Mouse (Mus musculus) gastrocnemius, adult 18-20 months (tissue): Measurements from ENCODE around the gene Zbtb25. TPM values are rescaled to one million over a fixed set of nuclear protein-coding genes. Genes with fewer than 3 reads are reported as not detected.
A peak's percentile ranks its signal among the peaks of the same experiment; 100 is the strongest.

Experiments used
- DNase-seq: peaks from one replicate; pipeline ENCODE4 v3.0.0; 2021; ENCODE audit warnings: low spot score
- total RNA-seq, 2 experiments: library from RNA; stranded (reverse); gene quantifications; 2 replicates each; pipeline ENCODE4 v1.2.3; 2021

The Zbtb25 gene
- total RNA-seq, 2 experiments from 2014 or later = 5.8 to 8.5 TPM

DNA sequence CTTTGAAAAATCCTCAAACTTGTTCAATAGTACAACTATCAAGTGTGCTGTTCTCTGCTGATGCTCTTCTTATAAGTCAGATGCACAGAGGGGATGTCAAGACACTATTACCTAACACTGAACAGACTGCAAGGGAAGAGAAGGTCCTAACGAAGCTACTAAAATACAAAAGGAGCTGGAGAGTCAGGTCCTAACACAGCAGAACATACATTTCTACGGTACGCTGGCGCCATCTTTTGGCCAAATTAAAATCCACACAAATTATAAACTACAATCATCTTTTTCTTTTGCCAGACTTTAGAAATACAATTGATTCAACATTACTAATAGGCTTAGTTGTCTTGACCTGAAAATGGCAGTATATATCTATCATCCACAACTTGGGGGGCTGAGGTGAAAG lies 28.3 kb downstream of the Zbtb25 start:
- peak; percentile 57 for DNase-seq

DNA sequence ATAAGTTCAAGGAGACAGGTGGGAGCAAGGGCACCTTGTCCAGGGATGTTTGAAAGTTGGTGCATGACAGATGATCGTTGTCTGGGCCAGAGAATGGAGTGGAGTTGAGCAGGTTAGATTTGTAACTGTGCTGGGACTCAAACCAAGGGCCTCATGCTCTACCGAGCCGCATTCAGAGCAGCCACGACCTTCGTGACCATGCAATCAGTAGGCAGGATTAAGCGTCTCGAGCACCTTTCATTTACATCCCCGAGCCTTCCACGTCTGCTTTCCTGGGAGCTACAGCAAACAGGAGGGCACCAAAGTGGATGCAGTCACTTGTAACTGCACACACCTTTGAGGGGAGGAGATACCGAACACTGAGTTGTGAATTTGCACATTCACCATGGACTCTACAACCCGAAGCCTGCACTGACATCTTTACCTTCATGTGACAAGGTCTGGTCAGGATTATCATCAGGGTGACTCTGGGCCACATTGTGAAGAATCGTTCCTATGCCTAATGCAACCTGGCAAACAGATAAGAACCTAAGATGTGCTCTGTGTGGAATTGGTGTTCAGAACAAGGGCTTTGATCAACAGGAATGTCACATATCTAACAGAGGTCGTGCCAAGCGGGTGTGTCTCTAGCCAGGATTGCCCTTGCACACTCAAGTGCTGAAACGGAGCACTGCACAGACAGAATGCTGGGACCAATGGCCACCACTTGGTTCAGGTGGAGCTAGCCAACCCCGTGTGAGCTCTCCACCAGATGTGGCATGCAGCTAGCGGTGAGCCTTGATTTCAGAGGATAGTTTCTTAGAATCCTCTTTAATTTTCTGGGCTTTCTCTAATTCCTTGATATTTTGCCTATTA lies 33.1 kb downstream of the Zbtb25 start:
- DNase-seq = no peak

DNA sequence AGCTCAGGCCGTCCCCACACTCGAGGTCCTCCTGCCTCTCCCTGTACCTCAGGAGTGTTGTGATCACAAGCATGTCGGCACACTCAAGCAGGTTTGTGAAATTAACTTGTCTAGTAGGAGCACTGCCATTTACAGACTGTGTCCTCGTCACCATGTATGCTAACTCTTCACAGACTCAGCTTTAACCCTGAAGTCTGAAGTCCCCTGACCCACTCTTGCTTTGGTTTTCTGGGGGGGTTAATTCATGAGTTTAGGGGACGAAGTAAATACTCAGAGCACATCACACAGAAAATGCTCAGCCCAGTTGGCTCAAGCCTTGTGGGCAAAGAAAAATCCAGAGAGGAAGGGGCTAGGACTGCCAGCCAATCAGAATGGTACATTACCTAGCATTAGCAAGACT lies 33.8 kb downstream of the Zbtb25 start:
- no peak for DNase-seq

DNA sequence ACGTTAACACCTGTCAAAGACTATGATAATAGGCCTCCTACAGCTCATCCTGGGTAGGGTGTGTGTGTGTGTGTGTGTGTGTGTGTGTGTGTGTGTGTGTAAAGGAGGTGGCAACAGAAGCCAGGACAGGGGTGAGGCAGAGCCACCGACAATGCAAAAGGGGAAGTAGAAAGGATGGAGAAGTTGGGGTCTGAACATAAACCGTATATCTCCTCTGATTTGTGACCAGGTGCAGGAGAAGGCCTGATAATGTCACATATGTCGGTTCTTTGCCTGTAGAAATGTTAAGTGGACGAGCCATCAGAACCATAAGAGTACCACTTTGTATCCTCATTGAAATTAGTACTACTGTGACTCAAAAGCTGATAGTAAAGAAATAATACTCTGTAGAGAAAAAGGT lies 35.7 kb downstream of the Zbtb25 start:
- no peak for DNase-seq

DNA sequence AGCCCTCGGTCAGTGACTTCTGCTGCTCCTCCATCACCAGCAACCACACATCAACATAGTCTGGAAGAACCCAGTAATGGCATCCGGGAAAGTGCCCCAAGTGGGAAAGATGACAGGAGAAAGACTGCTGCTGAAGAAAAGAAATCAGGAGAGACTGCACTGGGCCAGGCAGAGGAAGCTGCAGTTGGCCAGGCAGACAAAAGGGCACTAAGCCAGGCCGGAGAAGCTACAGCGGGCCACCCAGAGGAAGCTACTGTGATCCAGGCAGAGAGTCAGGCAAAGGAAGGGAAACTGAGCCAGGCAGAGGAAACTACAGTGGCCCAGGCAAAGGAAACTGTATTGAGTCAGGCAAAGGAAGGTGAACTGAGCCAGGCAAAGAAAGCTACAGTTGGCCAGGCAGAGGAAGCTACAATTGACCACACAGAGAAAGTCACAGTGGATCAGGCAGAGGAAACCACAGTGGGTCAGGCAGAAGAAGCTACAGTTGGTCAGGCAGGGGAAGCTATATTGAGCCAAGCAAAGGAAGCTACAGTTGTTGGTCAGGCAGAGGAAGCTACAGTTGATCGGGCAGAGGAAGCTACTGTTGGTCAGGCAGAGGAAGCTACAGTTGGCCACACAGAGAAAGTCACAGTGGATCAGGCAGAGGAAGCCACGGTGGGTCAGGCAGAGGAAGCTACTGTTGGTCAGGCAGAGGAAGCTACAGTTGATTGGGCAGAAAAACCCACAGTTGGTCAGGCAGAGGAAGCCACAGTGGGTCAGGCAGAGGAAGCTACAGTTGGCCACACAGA lies 40.6 kb downstream of the Zbtb25 start:
- DNase-seq = no peak

DNA sequence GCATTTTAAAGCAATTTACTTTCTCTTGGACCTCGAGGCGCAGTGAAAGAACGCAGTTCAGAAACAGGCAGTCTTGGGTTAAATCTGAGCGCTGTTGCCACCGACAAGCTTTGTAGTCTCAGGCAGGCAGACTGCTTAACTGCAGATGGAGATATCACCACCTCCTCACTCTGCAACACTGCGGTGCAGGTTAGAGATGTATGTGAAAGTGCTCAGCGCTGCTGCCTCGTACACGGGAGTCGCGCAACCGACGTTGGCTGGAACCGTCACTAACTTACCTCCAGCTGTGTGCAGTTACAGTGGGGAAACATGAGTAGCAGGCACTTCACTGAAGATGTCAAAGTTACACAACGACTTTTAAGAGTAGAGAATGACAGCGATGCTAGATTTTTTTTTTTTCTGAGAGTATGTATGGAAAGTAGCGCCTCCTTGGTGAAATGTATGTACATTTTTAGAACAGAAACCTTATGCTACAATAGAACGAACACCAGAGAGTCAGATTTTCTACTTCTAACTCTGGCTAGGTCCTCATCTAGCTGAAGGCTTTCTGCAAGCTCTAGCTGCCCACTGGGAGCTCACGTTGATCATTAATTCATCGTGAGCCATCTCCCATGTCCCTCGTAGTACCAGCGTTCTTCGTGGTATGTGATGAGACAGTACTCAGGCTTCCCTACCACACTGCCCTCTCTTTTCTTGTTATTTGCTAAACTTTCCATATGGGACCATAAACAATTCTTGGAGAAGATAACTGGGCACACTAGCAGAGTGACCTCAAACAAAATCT lies 42.8 kb downstream of the Zbtb25 start:
- no peak for DNase-seq

DNA sequence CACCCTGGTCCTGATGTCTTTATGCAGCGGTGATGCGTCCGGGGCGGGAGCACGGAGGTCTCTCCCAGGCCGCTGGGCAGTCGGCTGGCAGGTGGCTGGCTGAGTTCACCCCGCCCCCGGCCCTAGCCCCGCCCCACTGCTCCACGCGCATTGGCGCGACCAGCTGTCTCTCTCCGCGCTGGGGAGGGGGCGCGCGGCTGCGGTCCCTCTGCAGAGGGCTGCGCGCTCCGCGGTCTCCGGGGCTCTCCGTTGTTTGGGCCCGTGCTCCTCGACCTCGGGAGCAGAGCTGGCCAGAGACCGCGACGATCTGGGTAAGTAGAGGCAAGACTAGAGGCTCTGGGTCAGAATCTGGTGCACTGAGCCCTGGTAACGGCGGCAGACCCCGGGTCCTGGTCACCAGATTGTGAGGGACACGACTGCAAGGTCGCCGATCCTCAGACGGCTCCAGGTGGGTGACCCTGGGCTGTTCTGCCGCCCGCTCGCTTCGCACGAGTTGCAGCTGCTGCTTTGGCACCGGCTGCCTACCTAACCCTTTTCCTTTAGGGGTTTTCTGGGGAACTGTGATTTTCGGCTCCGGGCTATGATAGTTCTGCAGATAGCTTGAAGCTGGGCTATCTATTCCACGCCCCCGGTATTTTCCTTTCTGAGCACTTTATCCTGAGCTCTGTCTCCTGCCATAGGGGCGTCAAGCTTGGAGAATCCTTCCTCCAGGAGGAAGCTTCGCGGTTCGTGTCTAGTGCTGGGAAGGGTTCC lies 44.5 kb downstream of the Zbtb25 start, which contains the start of gene Akap5:
Akap5 (plus strand) TSS at position 213 of the 753 bp plus-strand sequence.
- peak; percentile 15 for DNase-seq

DNA sequence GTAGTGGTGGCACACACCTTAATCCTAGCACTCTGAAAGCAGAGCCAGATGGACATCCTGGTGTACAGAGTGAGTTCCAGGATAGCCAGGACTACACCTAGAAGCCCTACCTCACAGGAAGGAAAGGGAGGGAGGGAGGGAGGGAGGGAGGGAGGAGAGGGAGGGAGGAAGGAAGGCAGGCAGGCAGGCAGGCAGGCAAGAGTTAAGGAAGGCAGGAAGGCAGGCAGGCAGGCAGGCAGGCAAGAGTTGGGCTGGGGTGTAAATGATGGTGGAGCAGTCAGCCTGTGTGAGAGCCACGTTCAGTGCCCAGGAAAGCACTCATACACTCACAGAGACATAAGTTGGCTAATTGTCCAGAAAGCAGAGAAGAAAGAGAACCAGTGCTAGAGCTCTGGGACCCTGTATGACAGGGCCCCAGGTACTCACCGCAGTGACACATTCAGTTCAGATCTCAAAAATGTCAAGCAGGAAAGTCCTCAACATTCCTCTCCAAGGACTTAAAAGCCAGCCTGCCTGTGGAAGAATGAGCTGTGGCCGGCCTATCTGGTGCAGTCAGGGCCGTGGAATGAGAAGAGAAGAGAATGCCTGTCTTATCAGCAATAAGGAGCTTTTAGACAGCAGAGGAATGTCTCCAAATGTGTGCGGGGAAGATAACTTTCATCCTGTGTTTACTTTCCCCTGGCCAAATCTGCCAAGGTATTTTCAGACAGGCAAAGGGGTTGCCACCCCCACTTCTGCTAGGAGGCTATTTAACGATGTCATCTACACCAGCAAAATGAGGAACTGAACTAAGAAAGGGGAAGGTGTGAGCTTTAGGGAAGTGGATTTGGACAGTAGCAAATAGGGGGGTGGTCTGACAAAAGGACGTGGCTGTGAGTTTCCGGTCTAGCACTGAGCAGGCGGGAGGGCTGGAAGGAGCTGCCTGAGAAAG lies 50.9 kb downstream of the Zbtb25 start:
- no peak for DNase-seq

DNA sequence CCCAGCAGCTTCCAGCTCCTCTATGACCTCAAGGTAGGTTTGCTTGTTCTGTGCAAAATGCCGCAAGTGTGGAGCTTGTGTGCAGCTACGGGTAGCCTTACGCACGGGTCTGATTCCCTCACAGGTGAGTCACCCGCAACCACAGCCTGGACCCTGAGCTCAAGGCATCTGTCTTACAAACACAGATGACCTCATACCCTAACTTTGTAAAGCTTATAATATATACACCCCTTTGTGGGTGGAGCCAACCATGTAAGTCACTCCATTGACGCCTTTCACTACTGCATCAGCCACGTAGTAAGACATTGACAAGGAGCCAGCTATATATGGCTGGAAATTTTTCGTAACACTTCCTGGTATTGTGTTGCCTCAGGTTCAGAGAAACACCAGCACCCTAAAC lies 57.5 kb downstream of the Zbtb25 start:
- no peak for DNase-seq

DNA sequence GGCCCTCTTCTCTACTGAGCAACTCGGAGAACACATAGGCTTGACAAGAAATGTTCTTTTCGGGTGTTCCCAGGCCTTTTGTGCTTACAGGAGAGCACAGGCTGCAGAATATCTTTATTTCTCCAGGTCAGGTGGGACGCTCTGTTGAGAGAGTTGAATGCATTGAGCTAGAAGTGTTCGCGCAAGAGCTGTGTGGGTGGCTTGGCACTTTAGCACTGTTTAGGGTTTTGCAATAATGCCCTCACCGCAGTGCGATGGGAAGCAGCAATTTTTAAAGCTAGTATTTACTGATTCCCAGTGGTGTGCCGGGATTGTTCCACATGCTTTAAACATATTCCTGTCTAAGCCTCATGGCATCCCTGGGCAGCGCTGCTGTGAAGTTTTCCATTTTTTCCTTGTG lies 58.2 kb downstream of the Zbtb25 start:
- DNase-seq = no peak

DNA sequence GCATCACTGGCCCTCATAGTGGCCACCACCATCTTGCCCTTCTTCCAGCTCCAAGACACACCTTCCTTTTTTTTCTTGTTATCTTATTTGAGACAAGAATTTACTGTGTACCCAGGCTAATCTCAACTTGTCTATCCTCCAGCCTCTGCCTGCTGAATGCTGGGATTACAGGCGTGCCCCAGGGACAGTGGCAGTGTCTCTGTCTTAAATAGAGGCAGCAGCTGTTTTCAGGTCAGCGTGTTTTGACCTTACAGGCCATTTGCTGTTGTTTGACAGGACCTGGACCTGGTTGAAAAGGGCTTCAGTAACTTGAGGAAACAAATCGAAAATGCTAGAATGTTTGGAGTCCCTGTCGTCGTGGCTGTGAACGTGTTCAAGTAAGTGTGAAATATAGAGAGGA lies 58.8 kb downstream of the Zbtb25 start:
- DNase-seq = no peak

DNA sequence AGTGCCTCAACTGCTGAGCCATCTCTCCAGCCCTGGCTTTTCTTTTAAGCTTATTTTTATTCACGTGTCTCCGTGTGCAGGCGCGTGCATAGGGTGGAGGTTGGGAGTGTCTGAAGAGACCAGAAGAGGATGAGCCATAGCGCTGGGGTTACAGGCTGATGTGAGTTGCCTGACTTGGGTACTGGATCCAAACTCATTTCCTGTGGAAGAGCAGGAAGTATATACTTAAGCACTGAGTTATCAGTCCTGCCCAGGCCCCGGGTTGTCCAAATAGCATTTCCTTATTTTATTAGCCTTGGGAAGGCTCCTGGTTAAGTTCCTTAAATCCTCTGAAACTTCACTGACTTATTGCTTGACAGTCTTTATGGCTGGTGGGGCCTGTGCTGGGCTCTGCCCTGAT lies 59.4 kb downstream of the Zbtb25 start:
- DNase-seq = no peak

DNA sequence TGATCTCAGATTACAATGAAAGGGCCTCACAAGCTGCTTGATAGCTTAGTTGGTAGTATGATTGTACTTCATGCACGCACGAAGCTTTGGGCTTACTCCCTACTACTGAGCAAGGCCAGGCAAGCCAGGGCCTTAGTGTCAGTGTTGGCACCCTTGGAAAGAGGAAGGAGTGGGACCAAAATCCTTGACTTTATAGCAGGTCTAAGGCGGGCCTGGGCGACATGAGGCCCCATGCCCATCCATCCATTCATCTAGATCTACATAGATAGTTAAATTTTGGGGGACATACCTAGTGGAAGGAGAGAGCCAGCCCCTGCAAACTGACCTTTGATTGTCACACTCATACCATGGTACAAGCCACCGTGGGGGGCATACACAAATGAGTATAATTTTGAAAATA lies 61.0 kb downstream of the Zbtb25 start:
- no peak for DNase-seq

DNA sequence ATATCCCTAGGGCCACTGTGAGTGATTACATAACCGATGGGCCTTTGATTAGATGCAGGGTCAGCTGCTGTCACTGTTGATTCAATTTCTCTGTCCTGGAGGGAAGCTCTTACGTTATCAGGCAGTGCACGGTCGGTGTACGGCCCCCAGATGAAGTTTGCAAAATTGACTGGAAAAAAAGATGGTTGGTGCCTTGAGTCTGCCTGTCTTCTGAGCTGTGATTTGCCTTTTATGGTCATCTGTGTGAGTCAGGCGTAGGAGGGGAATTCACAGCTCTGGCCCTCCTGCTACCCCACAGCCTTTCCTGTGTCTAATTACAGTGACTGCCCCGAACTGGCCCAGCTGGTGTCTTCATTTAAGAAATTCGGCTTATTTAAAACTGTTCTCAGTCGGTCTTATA lies 61.4 kb downstream of the Zbtb25 start:
- DNase-seq = no peak

DNA sequence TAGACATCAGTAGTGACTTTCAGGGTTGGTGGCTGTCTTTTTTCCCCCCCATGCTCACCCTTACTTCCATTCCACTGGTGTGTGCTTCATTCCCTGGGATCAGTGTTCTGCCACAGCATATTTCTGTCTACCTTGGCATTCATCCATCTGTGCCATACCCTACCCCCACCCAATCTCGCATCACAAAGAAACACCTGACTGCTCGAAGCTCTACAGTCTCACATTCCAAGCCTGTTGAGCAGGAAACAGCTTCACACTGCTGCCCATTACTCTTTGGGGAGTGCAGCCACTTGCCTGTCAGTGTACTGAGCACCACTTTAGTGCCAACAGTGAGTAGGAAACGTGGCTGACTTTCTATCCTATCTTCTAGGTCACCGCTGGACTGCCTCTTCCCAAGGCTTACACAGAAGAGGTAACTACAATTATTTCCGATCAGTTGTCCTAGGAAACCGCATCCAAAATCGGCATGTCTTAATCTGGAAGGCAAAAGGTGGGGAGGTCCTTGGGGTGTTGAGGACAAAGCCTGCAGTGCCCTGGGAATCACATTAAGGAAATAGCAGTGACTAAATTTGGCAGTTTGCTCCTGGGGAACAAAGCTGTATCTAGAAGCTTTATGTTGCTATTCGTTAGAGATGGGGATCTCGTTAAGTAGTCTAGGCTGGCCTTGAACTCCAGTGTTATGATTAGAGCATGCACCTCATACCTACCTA lies 62.4 kb downstream of the Zbtb25 start:
- no peak for DNase-seq

DNA sequence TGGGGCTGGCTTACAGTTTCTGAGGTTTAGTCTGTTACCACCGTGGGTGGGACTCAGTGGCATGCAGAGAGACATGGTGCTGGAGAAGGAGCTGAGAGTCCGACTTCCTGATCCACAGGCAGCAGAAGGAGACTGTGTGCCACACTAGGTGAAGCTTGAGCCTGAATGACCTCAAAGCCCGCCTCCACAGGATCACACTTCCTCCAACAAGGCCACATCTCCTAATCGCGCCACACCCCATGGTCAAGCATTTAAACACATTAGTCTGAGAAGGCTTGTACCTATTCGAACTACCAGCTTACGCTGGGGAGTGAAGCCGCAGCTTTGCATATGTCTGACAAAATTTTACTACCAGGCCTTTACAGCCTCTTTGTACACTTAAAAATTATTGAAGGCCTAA lies 64.3 kb downstream of the Zbtb25 start:
- DNase-seq = no peak

DNA sequence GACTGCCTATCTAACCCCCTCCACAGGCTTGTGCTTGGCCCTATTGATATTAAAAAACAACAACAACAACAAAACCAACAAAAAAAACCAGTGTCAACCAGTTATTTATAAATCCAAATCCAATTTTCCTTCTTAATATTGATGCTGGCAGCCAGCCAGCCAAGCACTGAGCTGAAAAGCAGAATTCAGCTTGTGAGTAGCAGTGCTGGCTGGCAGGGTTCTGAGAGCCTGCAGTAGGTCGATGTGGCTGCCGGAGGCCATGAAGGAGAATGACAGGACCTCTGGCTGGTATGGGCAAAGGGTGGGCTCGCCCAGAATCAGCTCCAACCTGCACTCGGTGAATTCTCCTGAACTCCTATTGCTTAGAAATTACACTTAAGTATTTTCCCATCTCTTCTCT lies 65.2 kb downstream of the Zbtb25 start:
- DNase-seq = no peak

DNA sequence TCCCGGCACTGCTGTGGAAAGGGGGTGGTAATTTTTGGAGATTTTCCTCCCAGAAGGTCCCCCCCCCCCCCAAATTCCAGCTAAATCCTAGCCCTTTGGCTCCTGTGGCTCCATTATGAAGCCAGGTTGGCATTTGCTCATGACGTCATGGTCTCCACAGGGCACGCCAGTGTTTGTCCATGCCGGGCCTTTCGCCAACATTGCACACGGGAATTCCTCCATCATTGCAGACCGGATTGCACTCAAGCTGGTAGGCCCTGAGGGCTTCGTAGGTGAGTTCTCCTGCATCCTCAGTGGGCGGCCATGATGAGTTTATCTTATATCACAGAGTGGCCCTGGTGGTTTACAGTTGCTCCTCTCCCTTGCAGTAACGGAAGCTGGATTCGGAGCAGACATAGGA lies 65.9 kb downstream of the Zbtb25 start:
- DNase-seq = no peak

DNA sequence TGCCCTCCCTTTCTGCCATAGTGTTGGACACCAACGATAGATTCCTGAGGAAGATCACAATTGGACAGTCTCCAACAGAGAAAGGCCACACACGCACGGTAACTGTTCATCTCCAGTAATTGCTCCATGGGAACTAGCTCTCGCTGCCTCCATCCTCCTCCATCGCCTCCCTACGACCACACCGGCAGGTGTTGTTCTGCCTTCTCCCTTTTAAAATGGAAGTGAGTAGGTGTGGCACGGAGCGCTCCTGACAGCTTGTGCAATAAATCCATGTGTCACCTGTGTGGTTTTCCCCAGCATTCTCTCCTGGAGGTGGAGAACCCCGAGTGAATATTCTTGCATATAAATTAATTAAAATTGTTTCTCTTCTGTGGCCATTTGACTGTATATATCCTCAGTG lies 69.0 kb downstream of the Zbtb25 start:
- no peak for DNase-seq
